Mouse (Mus musculus) kidney, postnatal 0 days (tissue): Measurements from ENCODE around the gene Tmem17. TPM values are rescaled to one million over a fixed set of nuclear protein-coding genes. Genes with fewer than 3 reads are reported as not detected.
A peak's percentile ranks its signal among the peaks of the same experiment; 100 is the strongest.

Source experiments
- ATAC-seq: fragments of 200-750 bp; cut with Nextera tagmentation; replicated peaks from 2 replicates; pipeline ENCODE4 v1.8.0; 2017; ENCODE audit warnings: low read depth, moderate number of reproducible peaks, moderate TSS enrichment, moderate library complexity; ENCODE audit not compliant: low FRiP score
- DNase-seq: peaks from one replicate; pipeline ENCODE4 v3.0.0-alpha.2; 2016; ENCODE audit warnings: low spot score
- H3K27ac ChIP-seq: fragments of 300-500 bp; sonication (generic); 2 replicates; pipeline ENCODE4 v1.5.1; 2014; ENCODE audit warnings: mild to moderate bottlenecking
- H3K27me3 ChIP-seq: fragments of 300-500 bp; sonication (generic); 2 replicates; pipeline ENCODE4 v1.6.1; 2014; ENCODE audit warnings: low read length, mixed read lengths; ENCODE audit not compliant: insufficient read depth
- H3K36me3 ChIP-seq: fragments of 300-500 bp; sonication (generic); 2 replicates; pipeline ENCODE4 v1.6.1; 2014; ENCODE audit warnings: low read length, mixed read lengths; ENCODE audit not compliant: insufficient read depth
- H3K4me1 ChIP-seq: fragments of 300-500 bp; sonication (generic); replicated peaks from 2 replicates; pipeline ENCODE4 v1.6.1; 2014; ENCODE audit warnings: antibody characterized with exemption, low read length, mixed read lengths; ENCODE audit not compliant: insufficient read depth
- H3K4me2 ChIP-seq: fragments of 300-500 bp; sonication (generic); 2 replicates; pipeline ENCODE4 v1.6.1; 2014; ENCODE audit warnings: mild to moderate bottlenecking, low read length, moderate library complexity, mixed read lengths
- H3K4me3 ChIP-seq: fragments of 300-500 bp; sonication (generic); replicated peaks from 2 replicates; pipeline ENCODE4 v1.5.1; 2014; ENCODE audit warnings: low read depth, low read length
- H3K9ac ChIP-seq: fragments of 300-500 bp; sonication (generic); 2 replicates; pipeline ENCODE4 v1.6.1; 2014; ENCODE audit warnings: low read depth, low read length
- H3K9me3 ChIP-seq: fragments of 300-500 bp; sonication (generic); replicated peaks from 2 replicates; pipeline ENCODE4 v1.6.1; 2016; ENCODE audit warnings: low read length, inconsistent platforms, mixed read lengths
- CTCF ChIP-seq: IDR thresholded peaks from 2 replicates; pipeline ENCODE4 v1.5.1; 2016; ENCODE audit warnings: antibody characterized with exemption, low read depth, mild to moderate bottlenecking, moderate library complexity
- WGBS: fragments of 180-500 bp; shearing (Covaris S2); extraction: QIAGEN DNeasy Blood & Tissue Kit; methylation state at CpG from one replicate; pipeline ENCODE4 v1.1.7; 2014; 5-methylcytosine and 5-hydroxymethylcytosine counted together
- polyA plus RNA-seq: library from polyadenylated mRNA; unstranded; fragments of >200 nt; fragmentation: Nextera tagmentation; extraction: Ambion mirVana; gene quantifications from 2 replicates; pipeline ENCODE4 v1.2.1, GENCODE M21; 2015

The Tmem17 gene
- polyA plus RNA-seq: 17.7 and 18.1 TPM in 2 replicates

- Histone ChIP-seq H3K9me3 (no peaks in the 10 kb centered on the region), H3K4me2 (peak within 1 kb of the TSS; percentile 76), H3K27ac (peak within 1 kb of the TSS; percentile 98), H3K4me1 (no peaks in the 10 kb centered on the region), H3K36me3 (no peaks in the 10 kb centered on the region), H3K27me3 (no peaks in the 10 kb centered on the region), H3K9ac (peak within 1 kb of the TSS; percentile 98), H3K4me3 (peak within 1 kb of the TSS; percentile 61)
- peak; percentile 22; the same call in 1 of the 2 replicates for TF ChIP-seq CTCF
- DNase-seq: peak; percentile 86
- ATAC-seq: peak; percentile 97
- WGBS: under 1% methylated on average over 72 of the region's 73 CpGs
Observed at GRCm38 (mm10) chr11:22512038-22513001, at the start of gene Tmem17. Gene Tmem17 (plus strand): TSS chr11:22512088.

GRCm38 (mm10) chr11:22479836-22480619, 31.9 kb upstream of the Tmem17 start:
- Histone ChIP-seq H3K27ac (no peak overlapping the region), H3K4me3 (no peak overlapping the region), H3K9ac (no peak overlapping the region), H3K9me3 (no peaks in the 10 kb centered on the region), H3K4me2 (no peak overlapping the region), H3K36me3 (no peaks in the 10 kb centered on the region), H3K27me3 (no peaks in the 10 kb centered on the region), H3K4me1 (no peaks in the 10 kb centered on the region)
- 85% methylated on average over 3 of the region's 3 CpGs for WGBS
- TF ChIP-seq CTCF: no peak
- no peak for DNase-seq
- ATAC-seq: no peak

- no peak for DNase-seq
- TF ChIP-seq CTCF: no peak
- H3K27ac ChIP-seq: no peak overlapping the region
- H3K36me3 ChIP-seq: no peaks in the 10 kb centered on the region
- no peak overlapping the region for H3K4me2 ChIP-seq
- no peaks in the 10 kb centered on the region for H3K27me3 ChIP-seq
- H3K4me3 ChIP-seq: no peak overlapping the region
- ATAC-seq: no peak
- WGBS: 77% methylated on average over 1 of the region's 1 CpGs
- H3K9me3 ChIP-seq: no peaks in the 10 kb centered on the region
- no peak overlapping the region for H3K9ac ChIP-seq
- no peaks in the 10 kb centered on the region for H3K4me1 ChIP-seq
Observed at GRCm38 (mm10) chr11:22481639-22482361, 30.1 kb upstream of the Tmem17 start.

- H3K4me1 ChIP-seq: no peaks in the 10 kb centered on the region
Observed at GRCm38 (mm10) chr11:22482362-22482760, 29.5 kb upstream of the Tmem17 start.

GRCm38 (mm10) chr11:22493694-22494319, 18.1 kb upstream of the Tmem17 start:
- ATAC-seq (no peak), DNase-seq (no peak)
- Histone ChIP-seq H3K27ac (no peak overlapping the region), H3K36me3 (no peaks in the 10 kb centered on the region), H3K4me3 (no peak overlapping the region), H3K4me1 (no peaks in the 10 kb centered on the region), H3K9ac (no peak overlapping the region), H3K27me3 (no peaks in the 10 kb centered on the region), H3K4me2 (no peak overlapping the region), H3K9me3 (no peaks in the 10 kb centered on the region)
- WGBS: 79% methylated on average over 2 of the region's 2 CpGs
- TF ChIP-seq CTCF: no peak

More at GRCm38 (mm10) chr11:22482362-22482760, 29.5 kb upstream of the Tmem17 start:
- WGBS: 92% methylated on average over 3 of the region's 3 CpGs
- DNase-seq (no peak), ATAC-seq (no peak)
- Histone ChIP-seq H3K27me3 (no peaks in the 10 kb centered on the region), H3K36me3 (no peaks in the 10 kb centered on the region), H3K9ac (no peak overlapping the region), H3K9me3 (no peaks in the 10 kb centered on the region), H3K4me3 (no peak overlapping the region), H3K27ac (no peak overlapping the region), H3K4me2 (no peak overlapping the region)
- no peak for TF ChIP-seq CTCF
